Mouse (Mus musculus) cerebellum, adult 2 months (tissue): Measurements from ENCODE around the gene Rbks.

Experiments used
- CTCF ChIP-seq: fragments of 200-500 bp; IDR thresholded peaks from 2 replicates; pipeline ENCODE4 v1.5.1; 2011; ENCODE audit warnings: low read depth, mild to moderate bottlenecking, control low read depth, low read length, moderate library complexity, borderline replicate concordance; ENCODE audit not compliant: insufficient read depth
- POLR2A ChIP-seq: fragments of 200-500 bp; IDR thresholded peaks from 2 replicates; pipeline ENCODE4 v1.6.1; 2011; ENCODE audit warnings: low read length, control low read depth, borderline replicate concordance; ENCODE audit not compliant: insufficient read depth

GRCm38 (mm10) chr5:31698931-31699330, 1.5 kb upstream of the Rbks start:
- TF ChIP-seq CTCF (no peak), POLR2A (no peak)
